Mouse (Mus musculus): ENCODE measurements around the gene Anln.

- TF ChIP-seq POLR2A (IDR thresholded peaks at IDR 0.05; ENCODE audit: borderline replicate concordance, extremely low read depth, low read depth, low read length) (no peak), CTCF (IDR thresholded peaks at IDR 0.05; ENCODE audit: insufficient read depth, low read length) (no peak)
These were observed 33.1 kb downstream of the Anln start for GRCm38 (mm10) chr9:22355919-22356318.

Measured in lung, adult 2 months (tissue).